Mouse (Mus musculus): ENCODE measurements around the gene Chrne. TPM values are rescaled to one million over a fixed set of nuclear protein-coding genes. Genes with fewer than 3 reads are reported as not detected.

The Chrne gene
- total RNA-seq, 2 experiments from 2014 or later = not detected

Other genes starting within 250 kb of the Chrne start
- gene Pelp1, start 209.2 kb downstream of the Chrne start, total RNA-seq (2021) = 10 to 100 TPM; 19.8 to 22.9 TPM
- gene Arrb2, start 186.6 kb downstream of the Chrne start, total RNA-seq (2021) = 10 to 100 TPM; 13.8 to 17.0 TPM
- gene Med11, start 167.3 kb downstream of the Chrne start, total RNA-seq (2021) = 1 to 10 TPM; 7.3 to 8.5 TPM
- 1 to 10 TPM; 2.9 to 4.7 TPM for gene Zmynd15, start 159.8 kb downstream of the Chrne start, total RNA-seq (2021)
- 1 to 10 TPM; 7.3 to 9.5 TPM for gene Cxcl16, start 159.2 kb downstream of the Chrne start, total RNA-seq (2021)
- gene Tm4sf5, start 114.0 kb downstream of the Chrne start, total RNA-seq (2021) = 1 to 10 TPM; 1.2 to 1.3 TPM
- gene Vmo1, start 104.6 kb downstream of the Chrne start, total RNA-seq (2021) = under 1 TPM in 1 of 2 experiments, not detected in 1; 0.45 TPM
- gene Gltpd2, start 100.0 kb downstream of the Chrne start, total RNA-seq (2021) = not detected
- 100 to 1,000 TPM; 231 to 238 TPM for gene Psmb6, start 93.8 kb downstream of the Chrne start, total RNA-seq (2021)
- gene Gm40193, start 86.3 kb downstream of the Chrne start, total RNA-seq (2021) = not detected
- 1 to 10 TPM; 7.7 to 8.4 TPM for gene Pld2, start 79.2 kb downstream of the Chrne start, total RNA-seq (2021)
- 10 to 100 TPM; 42.2 to 44.1 TPM for gene Mink1, start 56.3 kb downstream of the Chrne start, total RNA-seq (2021)
- not detected for gene 4930544D05Rik, start 3.4 kb downstream of the Chrne start, total RNA-seq (2021)
- under 1 TPM; 0.17 to 0.22 TPM for gene Gp1ba, start 19.9 kb upstream of the Chrne start, total RNA-seq (2021)
- gene Rnf167, start 28.0 kb upstream of the Chrne start, total RNA-seq (2021) = 10 to 100 TPM; 52.0 to 54.4 TPM
- 100 to 1,000 TPM; 438 to 444 TPM for gene Slc25a11, start 28.3 kb upstream of the Chrne start, total RNA-seq (2021)
- gene Pfn1, start 35.4 kb upstream of the Chrne start, total RNA-seq (2021) = 100 to 1,000 TPM; 326 to 379 TPM
- 1,000 to 10,000 TPM; 1,878 to 1,971 TPM for gene Eno3, start 38.0 kb upstream of the Chrne start, total RNA-seq (2021)
- 10 to 100 TPM; 83.4 to 84.4 TPM for gene Spag7, start 50.2 kb upstream of the Chrne start, total RNA-seq (2021)
- gene Camta2, start 68.9 kb upstream of the Chrne start, total RNA-seq (2021) = 10 to 100 TPM; 38.3 to 40.0 TPM
- gene Inca1, start 80.9 kb upstream of the Chrne start, total RNA-seq (2021) = 1 to 10 TPM; 3.0 to 4.7 TPM
- gene Kif1c, start 81.3 kb upstream of the Chrne start, total RNA-seq (2021) = 100 to 1,000 TPM; 322 to 323 TPM
- gene Zfp3, start 145.0 kb upstream of the Chrne start, total RNA-seq (2021) = 1 to 10 TPM; 8.3 to 8.7 TPM
- under 1 TPM; 0.29 to 0.55 TPM for gene Scimp, start 193.4 kb upstream of the Chrne start, total RNA-seq (2021)
- gene Rabep1, start 225.6 kb upstream of the Chrne start, total RNA-seq (2021) = 10 to 100 TPM; 32.8 to 34.8 TPM

Measured in heart, postnatal 14 days (tissue).